Mouse (Mus musculus) urinary bladder, postnatal 36 days (tissue): ENCODE measurements around the gene Arrdc3.

Experiments
- DNase-seq, 2 experiments: peaks; one replicate each; pipeline ENCODE4 v3.0.0; 2022; ENCODE audit warnings: low spot score in 2 of 2, mixed read lengths in 1 of 2

The Arrdc3 gene

DNA sequence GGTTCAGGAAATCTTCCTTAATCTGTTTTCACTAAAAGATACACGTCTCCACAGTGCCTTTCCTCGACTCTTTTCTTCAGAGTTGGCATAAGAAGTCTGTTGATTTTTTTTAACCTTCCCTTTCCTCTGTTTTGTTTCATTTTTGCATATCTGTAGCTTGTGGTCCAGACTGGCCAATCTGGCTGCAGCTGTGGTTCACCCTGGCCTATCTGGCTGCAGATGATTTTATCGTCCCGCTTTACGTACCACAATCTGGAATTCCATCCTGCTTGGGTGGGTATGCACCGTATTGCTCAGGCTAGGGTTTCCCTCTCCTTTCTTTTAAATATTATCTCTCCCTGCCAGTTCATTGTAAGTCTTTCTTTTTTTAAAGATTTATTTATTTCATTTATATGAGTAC, 37.8 kb downstream of the Arrdc3 start:
- no peak for DNase-seq

DNA sequence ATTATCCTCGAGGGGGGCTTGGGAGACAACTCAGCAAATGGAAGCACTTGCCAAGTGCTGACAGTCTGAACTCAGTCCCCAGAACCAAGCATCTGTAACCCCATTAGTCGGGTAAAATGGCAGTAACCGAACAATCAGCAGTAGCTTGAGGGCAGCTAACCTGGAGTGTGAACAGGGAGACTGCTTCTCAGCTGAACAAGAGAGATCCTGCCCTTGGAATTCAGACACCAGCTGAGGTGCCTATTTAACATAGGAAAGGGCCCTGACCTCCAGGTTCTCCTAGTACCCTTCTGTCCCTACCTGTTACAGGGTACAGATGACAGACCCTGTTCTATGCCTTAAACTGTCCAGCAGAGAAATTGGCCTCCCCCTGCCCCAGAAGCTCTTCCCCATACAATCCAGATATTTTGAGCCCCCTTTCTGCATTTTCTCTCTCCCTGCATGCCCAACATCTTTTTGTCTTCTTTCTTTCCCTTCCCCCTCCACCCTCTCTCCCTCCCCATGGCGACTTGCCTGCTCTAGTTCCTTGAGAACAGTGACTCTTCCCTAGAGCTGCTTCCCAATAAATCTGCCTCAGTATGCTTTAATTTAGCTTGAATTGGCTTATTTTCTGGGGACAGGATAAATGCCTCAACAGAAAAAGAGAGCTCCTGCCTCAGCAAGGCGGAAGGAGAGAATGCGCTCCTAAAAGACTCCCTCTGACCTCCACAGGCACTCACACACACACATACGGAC, 38.6 kb downstream of the Arrdc3 start:
- no peak for DNase-seq

DNA sequence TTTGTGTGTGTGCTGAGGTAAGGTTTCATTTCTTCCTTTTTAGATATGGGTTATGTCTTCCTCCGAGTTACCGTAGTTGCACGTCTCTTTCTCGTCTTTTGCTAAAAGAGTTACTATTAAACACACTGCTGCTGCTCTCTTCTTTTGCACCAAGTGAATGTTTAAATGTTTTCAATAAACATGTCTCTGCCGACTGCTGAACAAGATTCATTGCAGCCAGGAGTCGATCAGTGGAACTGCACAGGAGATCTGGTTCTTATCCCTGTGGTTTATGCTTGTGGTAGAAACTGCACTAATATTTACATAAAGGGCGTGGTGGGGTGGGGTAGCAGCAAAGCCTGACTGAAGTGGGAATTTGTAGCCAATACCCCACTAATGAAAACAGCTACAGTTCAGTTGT, 45.0 kb downstream of the Arrdc3 start:
- DNase-seq: no peak

DNA sequence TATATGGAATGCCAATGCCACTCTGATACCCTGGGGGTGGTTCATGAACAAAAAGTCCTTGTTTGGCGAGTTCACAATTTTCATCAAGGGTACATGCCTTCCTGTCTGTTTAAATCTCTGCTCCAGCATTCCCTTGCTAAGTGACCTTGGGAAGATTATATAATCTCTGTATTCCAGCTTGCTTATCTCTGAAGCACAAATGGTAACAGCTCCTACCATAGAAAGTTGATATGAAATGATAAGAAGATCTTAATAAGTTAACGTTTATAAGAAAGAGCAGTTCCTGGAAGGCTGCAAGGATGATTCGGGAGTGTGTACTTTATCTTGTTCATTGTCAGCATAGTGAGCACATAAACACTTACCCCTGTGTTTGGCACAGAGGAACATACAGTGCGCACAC, 46.8 kb downstream of the Arrdc3 start:
- no peak for DNase-seq

DNA sequence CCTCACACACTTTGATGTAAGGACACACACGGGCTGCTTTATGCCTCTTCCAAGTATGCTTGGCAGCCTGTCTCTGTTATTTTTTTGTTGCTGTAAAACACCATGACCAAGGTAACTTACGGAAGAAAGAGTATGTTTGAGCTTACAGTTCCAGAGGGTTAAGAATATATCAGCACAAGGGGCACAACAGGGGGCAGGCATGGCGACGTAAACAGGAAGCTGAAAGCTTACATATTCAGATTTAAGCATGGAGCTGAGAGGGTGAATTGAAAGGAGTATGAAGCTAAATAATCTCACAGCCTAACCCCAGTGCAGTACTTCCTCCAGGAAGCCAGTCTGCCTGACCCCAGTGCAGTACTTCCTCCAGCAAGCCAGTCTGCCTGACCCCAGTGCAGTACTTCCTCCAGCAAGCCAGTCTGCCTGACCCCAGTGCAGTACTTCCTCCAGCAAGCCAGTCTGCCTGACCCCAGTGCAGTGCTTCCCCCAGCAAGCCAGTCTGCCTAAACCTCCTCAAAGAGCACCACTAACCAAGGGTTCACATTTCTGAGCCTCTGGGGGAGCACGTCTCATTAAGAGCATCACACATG, 49.7 kb downstream of the Arrdc3 start:
- DNase-seq: no peak

DNA sequence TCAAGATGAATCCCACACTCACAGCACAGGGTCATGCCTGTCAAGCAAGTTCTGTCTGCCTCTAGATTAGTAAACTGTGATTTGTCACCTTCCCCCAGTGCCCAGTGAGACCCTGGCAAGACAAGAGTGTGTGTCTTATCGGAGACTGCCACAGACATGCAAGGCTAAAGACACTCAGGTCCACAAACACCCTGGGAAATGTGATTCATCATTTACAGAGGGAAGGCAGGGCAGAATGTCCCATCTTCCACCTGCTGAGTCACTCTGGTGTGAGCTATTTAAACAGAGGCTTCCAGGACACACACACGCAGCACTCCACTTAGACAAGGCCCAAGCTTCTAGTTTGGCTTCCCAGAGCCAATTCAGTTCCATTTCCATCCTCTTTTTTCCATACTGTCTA, 53.2 kb downstream of the Arrdc3 start:
- DNase-seq: no peak

DNA sequence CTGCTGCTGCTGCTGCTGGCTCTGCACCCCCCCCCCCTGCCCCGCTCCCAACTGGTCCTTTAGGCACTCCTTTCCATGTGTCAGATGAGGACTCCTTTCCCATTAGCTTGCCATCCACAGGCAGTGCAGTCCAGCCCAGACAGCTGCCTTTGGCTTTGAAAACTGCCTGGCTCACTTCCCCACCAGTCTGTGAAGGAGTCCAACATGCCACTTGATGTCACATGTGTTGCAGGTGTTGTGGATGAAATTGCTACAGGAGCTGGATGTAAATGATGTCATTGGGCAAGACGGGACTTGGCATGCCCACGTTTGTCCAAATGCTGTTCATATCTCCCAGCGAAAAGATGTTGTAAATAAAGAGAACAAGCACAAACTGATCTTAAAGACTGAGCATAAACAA, 56.0 kb downstream of the Arrdc3 start:
- DNase-seq: peak in 1 of 2 experiments; percentile 27

DNA sequence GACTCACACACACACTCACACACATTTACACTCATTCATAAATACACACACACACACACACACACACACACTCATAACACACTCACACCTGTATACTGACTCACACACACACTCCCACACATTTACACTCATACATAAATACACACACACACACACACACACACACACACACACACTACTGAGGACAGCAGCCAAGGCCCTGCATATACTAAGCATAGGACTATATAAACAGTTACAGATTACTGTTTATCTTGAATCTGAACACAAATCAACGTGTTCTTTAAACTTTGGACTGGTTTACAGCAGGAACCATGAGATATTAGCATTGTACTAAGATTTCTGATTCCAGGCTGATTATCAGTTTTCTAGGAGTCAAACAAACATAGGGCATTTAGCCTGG, 56.7 kb downstream of the Arrdc3 start:
- DNase-seq: no peak

DNA sequence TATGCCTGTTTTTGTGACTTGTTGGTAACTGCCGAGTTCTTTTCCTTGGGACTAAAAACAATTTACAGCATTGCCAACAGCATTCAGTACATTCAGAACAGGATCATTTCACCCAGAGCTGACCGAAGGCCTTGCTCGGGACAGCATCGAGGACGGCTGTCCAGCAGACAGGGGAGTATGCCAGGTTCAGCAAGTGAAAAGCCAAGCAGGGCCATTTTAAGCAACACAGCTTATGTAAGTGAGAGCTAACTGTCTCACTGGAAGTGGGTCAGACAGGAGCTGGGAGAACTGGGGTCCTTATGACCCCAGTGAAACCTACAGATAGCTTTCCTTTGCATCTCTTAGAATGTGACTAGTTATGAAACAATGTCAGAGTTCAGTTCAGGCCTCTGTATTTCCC, 57.2 kb downstream of the Arrdc3 start:
- peak; percentile 16 to 62 for DNase-seq

DNA sequence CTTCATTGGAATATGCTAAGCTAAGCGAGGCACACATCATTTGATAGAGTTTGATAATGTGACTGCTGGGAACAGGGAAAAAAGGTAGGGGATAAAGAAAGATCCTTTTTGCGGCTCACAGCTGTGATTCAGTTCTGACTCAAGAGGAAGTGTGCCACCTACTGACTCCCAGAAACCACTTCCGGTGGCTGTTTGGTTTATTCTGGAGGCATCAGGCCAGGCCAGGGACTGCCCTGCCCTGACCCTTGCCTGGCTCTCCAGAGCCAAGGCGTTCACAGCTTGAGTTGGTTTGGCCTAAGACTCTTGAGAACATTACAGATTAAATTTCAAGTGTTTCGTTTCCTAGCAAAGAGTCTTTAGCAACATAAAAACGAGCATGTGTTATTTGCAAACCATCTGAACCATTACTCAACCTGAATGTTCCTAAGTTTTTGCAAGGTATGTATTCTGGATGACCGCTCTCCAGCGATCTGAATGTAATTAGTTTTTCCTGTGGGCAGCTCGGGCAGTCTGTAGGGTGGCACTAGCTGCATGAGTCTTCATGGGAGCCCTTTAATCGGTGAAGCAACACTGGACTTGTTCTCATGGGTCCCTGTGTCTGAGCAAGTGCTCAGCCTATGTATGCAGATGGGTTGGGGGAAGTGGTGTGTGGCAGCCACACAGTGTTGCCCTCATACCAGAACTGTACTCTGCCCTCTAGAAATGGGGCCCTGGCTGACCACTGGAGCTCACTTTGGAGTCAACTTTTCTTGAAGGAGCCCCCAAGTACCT, 57.9 kb downstream of the Arrdc3 start:
- peak; percentile 47 to 77 for DNase-seq

DNA sequence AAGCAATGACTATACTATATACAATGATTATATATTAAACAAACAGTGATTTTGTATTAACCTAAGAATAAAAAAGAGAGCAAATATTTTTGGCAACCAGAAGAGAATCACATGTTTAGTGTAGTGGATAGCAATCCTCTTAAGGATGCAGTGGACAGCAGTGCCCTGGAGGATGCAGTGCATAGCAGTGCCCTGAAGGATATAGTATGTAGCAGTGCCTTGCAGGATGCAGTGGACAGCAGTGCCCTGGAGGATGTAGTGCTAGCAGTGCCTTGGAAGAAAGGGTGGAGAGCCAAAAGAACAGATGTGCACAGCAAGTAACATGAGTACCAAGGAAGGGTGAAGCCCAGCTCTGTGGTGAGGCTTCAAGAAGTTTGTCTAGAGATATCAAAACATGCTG, 61.3 kb downstream of the Arrdc3 start:
- no peak for DNase-seq
